Mouse (Mus musculus) MEL (cell line): ENCODE measurements around the gene Ccdc115. TPM values are rescaled to one million over a fixed set of nuclear protein-coding genes. Genes with fewer than 3 reads are reported as not detected.

Experiments used
- DNase-seq: peaks from one replicate; pipeline ENCODE4 v3.0.0; 2011; ENCODE audit warnings: low read depth, low spot score
- H3K27ac ChIP-seq: 2 replicates; pipeline ENCODE4 v1.5.1; 2012; ENCODE audit warnings: low read depth, mild to moderate bottlenecking, control low read depth, low read length, moderate library complexity; ENCODE audit not compliant: control insufficient read depth
- H3K27me3 ChIP-seq, 2 experiments: fragments of 150-350 bp in 1 of 2; sonication (generic) in 1 of 2; 2 replicates each; pipeline ENCODE4 v1.6.1; 2012; ENCODE audit warnings: low read length in 2 of 2, mild to moderate bottlenecking in 2 of 2, improper control_type of control experiment in 1 of 2, moderate library complexity in 1 of 2; ENCODE audit not compliant: insufficient read depth in 2 of 2, control insufficient read depth in 1 of 2
- H3K36me3 ChIP-seq, 2 experiments: 2 replicates each; pipeline ENCODE4 v1.6.1; 2012 to 2014; ENCODE audit warnings: low read length in 2 of 2, improper control_type of control experiment in 1 of 2, inconsistent platforms in 1 of 2, mild to moderate bottlenecking in 1 of 2; ENCODE audit not compliant: insufficient read depth in 2 of 2, control insufficient read depth in 1 of 2
- H3K4me1 ChIP-seq, 2 experiments: fragments of 150-350 bp in 1 of 2; sonication (generic) in 1 of 2; 2 replicates each; pipeline ENCODE4 v1.6.1; 2012; ENCODE audit warnings: low read length in 2 of 2, improper control_type of control experiment in 1 of 2, mild to moderate bottlenecking in 1 of 2; ENCODE audit not compliant: insufficient read depth in 2 of 2, control insufficient read depth in 1 of 2
- H3K4me3 ChIP-seq, 2 experiments: fragments of 150-350 bp in 1 of 2; sonication (generic) in 1 of 2; 2 replicates each; pipeline ENCODE4 v1.5.1; 2012; ENCODE audit warnings: low read depth in 2 of 2, low read length in 2 of 2, mild to moderate bottlenecking in 2 of 2, moderate library complexity in 2 of 2, control low read depth in 1 of 2, improper control_type of control experiment in 1 of 2; ENCODE audit not compliant: control insufficient read depth in 1 of 2, insufficient read depth in 1 of 2
- H3K79me2 ChIP-seq: 2 replicates; pipeline ENCODE4 v1.6.1; 2012; ENCODE audit warnings: mild to moderate bottlenecking, low read length, moderate library complexity; ENCODE audit not compliant: control insufficient read depth, poor library complexity, insufficient read depth
- H3K9ac ChIP-seq: 2 replicates; pipeline ENCODE4 v1.6.1; 2012; ENCODE audit warnings: low read depth, mild to moderate bottlenecking, control low read depth, low read length, moderate library complexity; ENCODE audit not compliant: control insufficient read depth, poor library complexity, severe bottlenecking
- H3K9me3 ChIP-seq: fragments of 150-350 bp; sonication (generic); replicated peaks from 2 replicates; pipeline ENCODE4 v1.6.1; 2012; ENCODE audit warnings: mild to moderate bottlenecking, low read length, improper control_type of control experiment, moderate library complexity; ENCODE audit not compliant: insufficient read depth
- BHLHE40 ChIP-seq: IDR thresholded peaks from 2 replicates; pipeline ENCODE4 v1.6.1; 2012; ENCODE audit warnings: low read depth, mild to moderate bottlenecking, inconsistent platforms, low read length, improper control_type of control experiment, borderline replicate concordance
- CHD1 ChIP-seq: IDR thresholded peaks from 2 replicates; pipeline ENCODE4 v1.6.1; 2012; ENCODE audit warnings: low read depth, mild to moderate bottlenecking, inconsistent platforms, low read length, improper control_type of control experiment
- CHD2 ChIP-seq: IDR thresholded peaks from 2 replicates; pipeline ENCODE4 v1.6.1; 2011; ENCODE audit warnings: low read length, improper control_type of control experiment
- GATA1 ChIP-seq: IDR thresholded peaks from 2 replicates; pipeline ENCODE4 v1.6.1; 2011; ENCODE audit warnings: low read depth, low read length, improper control_type of control experiment
- HCFC1 ChIP-seq: IDR thresholded peaks from 2 replicates; pipeline ENCODE4 v1.6.1; 2012; ENCODE audit warnings: low read depth, mild to moderate bottlenecking, inconsistent platforms, low read length, improper control_type of control experiment, moderate library complexity
- KAT2A ChIP-seq: conservative IDR thresholded peaks from 2 replicates; pipeline ENCODE4 v1.6.1; 2012; ENCODE audit warnings: low read depth, low read length, improper control_type of control experiment, inconsistent platforms
- MAFK ChIP-seq: IDR thresholded peaks from 2 replicates; pipeline ENCODE4 v1.6.1; 2011; ENCODE audit warnings: low read depth, mild to moderate bottlenecking, low read length, improper control_type of control experiment, borderline replicate concordance
- MAX ChIP-seq: IDR thresholded peaks from 2 replicates; pipeline ENCODE4 v1.6.1; 2011; ENCODE audit warnings: low read length, improper control_type of control experiment
- MAZ ChIP-seq: IDR thresholded peaks from 2 replicates; pipeline ENCODE4 v1.6.1; 2012; ENCODE audit warnings: low read depth, mild to moderate bottlenecking, inconsistent platforms, low read length, improper control_type of control experiment
- MEF2A ChIP-seq: IDR thresholded peaks from 2 replicates; pipeline ENCODE4 v1.6.1; 2014; ENCODE audit warnings: low read depth, mild to moderate bottlenecking, inconsistent platforms, low read length, improper control_type of control experiment; ENCODE audit not compliant: poor library complexity, insufficient replicate concordance, severe bottlenecking; ENCODE audit errors: extremely low read depth
- MYC ChIP-seq: IDR thresholded peaks from 2 replicates; pipeline ENCODE4 v1.6.1; 2011; ENCODE audit warnings: low read depth, mild to moderate bottlenecking, low read length, improper control_type of control experiment, moderate library complexity
- POLR2A ChIP-seq, 2 experiments: IDR thresholded peaks; 2 replicates each; pipeline ENCODE4 v1.6.1; 2011 to 2012; ENCODE audit warnings: low read length in 2 of 2, mild to moderate bottlenecking in 2 of 2, control low read depth in 1 of 2, improper control_type of control experiment in 1 of 2, low read depth in 1 of 2, moderate library complexity in 1 of 2; ENCODE audit not compliant: control insufficient read depth in 1 of 2, insufficient read depth in 1 of 2, poor library complexity in 1 of 2
- SIN3A ChIP-seq: IDR thresholded peaks from 2 replicates; pipeline ENCODE4 v1.6.1; 2012; ENCODE audit warnings: low read length, improper control_type of control experiment, inconsistent platforms
- SMC3 ChIP-seq: IDR thresholded peaks from 2 replicates; pipeline ENCODE4 v1.6.1; 2011; ENCODE audit warnings: low read depth, low read length, improper control_type of control experiment
- TBP ChIP-seq: IDR thresholded peaks from 2 replicates; pipeline ENCODE4 v1.8.0; 2011; ENCODE audit warnings: low read depth, low read length, improper control_type of control experiment
- TCF12 ChIP-seq: IDR thresholded peaks from 2 replicates; pipeline ENCODE4 v1.6.1; 2014; ENCODE audit warnings: low read depth, mild to moderate bottlenecking, inconsistent platforms, low read length, improper control_type of control experiment, moderate library complexity
- USF1 ChIP-seq: IDR thresholded peaks from 2 replicates; pipeline ENCODE4 v1.6.1; 2014; ENCODE audit warnings: low read depth, mild to moderate bottlenecking, inconsistent platforms, low read length, improper control_type of control experiment, moderate library complexity
- ZC3H11A ChIP-seq: IDR thresholded peaks from 2 replicates; pipeline ENCODE4 v1.6.1; 2012; ENCODE audit warnings: low read depth, mild to moderate bottlenecking, inconsistent platforms, low read length, improper control_type of control experiment
- polyA plus RNA-seq, 2 experiments: library from polyadenylated mRNA; stranded (reverse) in 1 of 2; unstranded in 1 of 2; fragments of >175 nt in 1 of 2; fragments of >200 nt in 1 of 2; gene quantifications; 2 replicates each; pipeline versions ENCODE4 v1.2.1 to v1.2.4; 2012; ENCODE audit warnings: low replicate concordance in 2 of 2, low read depth in 1 of 2; ENCODE audit not compliant: insufficient read length in 2 of 2, insufficient read depth in 1 of 2, missing spikeins in 1 of 2
- total RNA-seq: library from RNA; depleted of rRNA; stranded (reverse); fragments of 300-350 nt; gene quantifications from 2 replicates; pipeline ENCODE4 v1.2.3, GENCODE M21; 2012

The Ccdc115 gene
- total and polyA plus RNA-seq, 3 experiments: 63.4 to 78.7 TPM; not detected in 1

GRCm38 (mm10) chr1:34430981-34431380 lies 8.5 kb downstream of the Ccdc115 start:
- H3K4me3 ChIP-seq: no peak overlapping the region
- no peak overlapping the region for H3K27ac ChIP-seq
- no peaks in the 10 kb centered on the region; the same call in 1 of the 2 replicates for H3K79me2 ChIP-seq
- H3K36me3 ChIP-seq: no peaks in the 10 kb centered on the region
- peaks cover 0 to 2% of the 10 kb centered on the region in 2 experiments; a peak in 1 of 4 replicates for H3K27me3 ChIP-seq
- H3K4me1 ChIP-seq: no peaks in the 10 kb centered on the region
- H3K9ac ChIP-seq: no peak overlapping the region
- DNase-seq: no peak
- TF ChIP-seq MAX (no peak), USF1 (no peak)
- no peaks in the 10 kb centered on the region for H3K9me3 ChIP-seq

DNA sequence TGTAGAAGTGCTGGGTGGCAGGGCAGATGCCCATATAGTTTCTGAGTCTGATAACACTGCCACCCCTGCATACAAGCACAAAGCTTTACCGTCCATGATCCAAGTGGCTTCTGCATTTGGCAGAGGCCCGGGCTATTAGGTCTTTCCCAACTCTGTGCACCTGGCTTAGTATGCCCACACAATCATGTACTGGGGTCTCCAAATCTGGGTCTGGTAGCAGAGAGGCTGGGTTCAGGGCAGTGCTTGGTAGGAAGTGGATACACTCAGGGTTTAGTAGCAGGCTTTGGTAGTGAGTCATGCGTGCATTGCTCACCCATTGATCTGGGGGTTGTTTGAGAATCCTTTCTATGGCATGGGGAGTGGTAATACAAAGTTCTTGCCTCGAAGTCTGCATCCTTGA lies 10.2 kb downstream of the Ccdc115 start:
- H3K27me3 ChIP-seq: peaks cover 0 to 2% of the 10 kb centered on the region in 2 experiments; a peak in 1 of 4 replicates
- H3K4me3 ChIP-seq: no peak overlapping the region
- no peak overlapping the region for H3K27ac ChIP-seq
- no peak overlapping the region for H3K9ac ChIP-seq
- H3K9me3 ChIP-seq: no peaks in the 10 kb centered on the region
- no peak for TF ChIP-seq MYC
- no peak for TF ChIP-seq TBP
- TF ChIP-seq CHD1: no peak
- no peak for TF ChIP-seq MAFK
- no peak for TF ChIP-seq MAX
- TF ChIP-seq MEF2A: no peak
- TF ChIP-seq MAZ: no peak
- no peak for TF ChIP-seq SMC3
- no peak for TF ChIP-seq CHD2
- no peak for TF ChIP-seq TCF12
- no peak for TF ChIP-seq BHLHE40
- TF ChIP-seq KAT2A: no peak
- TF ChIP-seq POLR2A (IDR thresholded peaks at IDR 0.05; ENCODE audit: control insufficient read depth in 1 of 2, insufficient read depth in 1 of 2, low read depth in 1 of 2, low read length in 2 of 2, poor library complexity in 1 of 2): no peak
- no peak for TF ChIP-seq GATA1
- no peak for TF ChIP-seq SIN3A
- no peak for TF ChIP-seq ZC3H11A
- no peak for TF ChIP-seq HCFC1
- no peaks in the 10 kb centered on the region for H3K36me3 ChIP-seq
- DNase-seq: no peak
- no peaks in the 10 kb centered on the region for H3K4me1 ChIP-seq
- no peaks in the 10 kb centered on the region for H3K79me2 ChIP-seq
